Mouse (Mus musculus) neural tube, embryonic 14.5 days (tissue): ENCODE results near the gene Brf1. TPM values are rescaled to one million over a fixed set of nuclear protein-coding genes. Genes with fewer than 3 reads are reported as not detected.

Source experiments
- ATAC-seq: fragments of 200-750 bp; cut with Nextera tagmentation; 2 replicates; pipeline ENCODE4 v1.8.0; 2017; ENCODE audit warnings: low read depth, mild to moderate bottlenecking, moderate TSS enrichment, moderate library complexity
- H3K27ac ChIP-seq: fragments of 300-500 bp; sonication (generic); 2 replicates; pipeline ENCODE4 v1.5.1; 2014; ENCODE audit warnings: low read depth, mild to moderate bottlenecking, control low read depth, low read length, moderate library complexity, mixed read lengths
- H3K27me3 ChIP-seq: fragments of 300-500 bp; sonication (generic); 2 replicates; pipeline ENCODE4 v1.6.1; 2014; ENCODE audit warnings: low read length; ENCODE audit not compliant: control insufficient read depth, insufficient read depth
- H3K36me3 ChIP-seq: fragments of 300-500 bp; sonication (generic); 2 replicates; pipeline ENCODE4 v1.6.1; 2014; ENCODE audit warnings: low read length, mixed read lengths; ENCODE audit not compliant: control insufficient read depth, insufficient read depth
- H3K4me1 ChIP-seq: fragments of 300-500 bp; sonication (generic); 2 replicates; pipeline ENCODE4 v1.6.1; 2014; ENCODE audit warnings: low read length; ENCODE audit not compliant: control insufficient read depth, insufficient read depth
- H3K4me2 ChIP-seq: fragments of 300-500 bp; sonication (generic); 2 replicates; pipeline ENCODE4 v1.6.1; 2014; ENCODE audit warnings: mild to moderate bottlenecking, low read depth, low read length, control low read depth
- H3K4me3 ChIP-seq: fragments of 300-500 bp; sonication (generic); 2 replicates; pipeline ENCODE4 v1.5.1; 2014; ENCODE audit warnings: low read depth, low read length, control low read depth, mixed read lengths
- H3K9ac ChIP-seq: fragments of 300-500 bp; sonication (generic); replicated peaks from 2 replicates; pipeline ENCODE4 v1.6.1; 2014; ENCODE audit warnings: low read depth, mild to moderate bottlenecking, control low read depth, low read length, mixed read lengths
- H3K9me3 ChIP-seq: fragments of 300-500 bp; sonication (generic); 2 replicates; pipeline ENCODE4 v1.6.1; 2016; ENCODE audit warnings: low read length; ENCODE audit not compliant: control insufficient read depth
- WGBS: fragments of 180-500 bp; shearing (Covaris S2); extraction: QIAGEN DNeasy Blood & Tissue Kit; methylation state at CpG from one replicate; pipeline ENCODE4 v1.1.7; 2014; 5-methylcytosine and 5-hydroxymethylcytosine counted together
- polyA plus RNA-seq: library from polyadenylated mRNA; unstranded; fragments of >200 nt; fragmentation: Nextera tagmentation; extraction: Ambion mirVana; gene quantifications from 2 replicates; pipeline ENCODE4 v1.2.1, GENCODE M21; 2014

Brf1 gene
- polyA plus RNA-seq: 52.1 and 53.8 TPM in 2 replicates

GRCm38 (mm10) chr12:113000294-113001132 lies at the start of gene Brf1:
Gene Brf1, minus strand, starts transcription at chr12:113000704.
- Histone ChIP-seq H3K4me3 (peak within 1 kb of the TSS; percentile 79), H3K9ac (peak within 1 kb of the TSS; percentile 77), H3K27ac (peak within 1 kb of the TSS; percentile 94), H3K36me3 (no peaks in the 10 kb centered on the region), H3K9me3 (no peaks in the 10 kb centered on the region), H3K27me3 (no peaks in the 10 kb centered on the region; the same call in 1 of the 2 replicates), H3K4me1 (peaks cover 19% of the 10 kb centered on the region), H3K4me2 (peak within 1 kb of the TSS; percentile 87)
- under 1% methylated on average over 82 of the region's 96 CpGs for WGBS
- peak; percentile 97 for ATAC-seq

DNA sequence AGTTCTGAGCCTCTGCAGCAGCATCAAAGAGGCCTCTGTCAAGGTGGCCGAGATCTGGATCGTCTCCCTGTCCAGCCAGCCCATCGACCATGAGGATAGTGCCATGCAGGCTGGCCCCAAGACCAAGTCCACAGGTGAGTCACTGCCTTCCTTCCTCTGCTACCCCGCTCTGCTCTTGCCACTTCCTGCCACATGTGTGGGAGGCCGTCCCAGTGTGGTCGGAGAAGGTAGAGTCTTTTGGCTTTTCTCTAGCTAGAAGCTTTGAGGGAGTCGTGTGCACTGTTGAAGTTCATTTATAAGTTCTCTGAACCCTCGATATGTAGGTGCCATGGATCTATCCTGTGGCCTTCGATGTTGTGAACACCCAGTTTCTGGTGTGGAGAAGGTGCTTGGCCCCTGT lies 49.3 kb upstream of the Brf1 start:
- peaks cover 46% of the 10 kb centered on the region for H3K36me3 ChIP-seq
- H3K27me3 ChIP-seq: no peaks in the 10 kb centered on the region
- H3K9me3 ChIP-seq: no peaks in the 10 kb centered on the region
- H3K9ac ChIP-seq: no peak overlapping the region
- H3K4me3 ChIP-seq: no peak overlapping the region
- H3K4me1 ChIP-seq: no peaks in the 10 kb centered on the region
- ATAC-seq: no peak
- H3K4me2 ChIP-seq: no peak overlapping the region
- 98% methylated on average over 9 of the region's 9 CpGs for WGBS
- no peak overlapping the region for H3K27ac ChIP-seq

- H3K4me3 ChIP-seq: no peak overlapping the region
- no peak overlapping the region for H3K4me2 ChIP-seq
- H3K9ac ChIP-seq: no peak overlapping the region
- no peaks in the 10 kb centered on the region for H3K4me1 ChIP-seq
- ATAC-seq: no peak
- H3K27me3 ChIP-seq: no peaks in the 10 kb centered on the region
- no peak overlapping the region for H3K27ac ChIP-seq
- peaks cover 40% of the 10 kb centered on the region for H3K36me3 ChIP-seq
- no peaks in the 10 kb centered on the region for H3K9me3 ChIP-seq
- 94% methylated on average over 5 of the region's 5 CpGs for WGBS
Observed at GRCm38 (mm10) chr12:113048103-113048502, 47.6 kb upstream of the Brf1 start.

DNA sequence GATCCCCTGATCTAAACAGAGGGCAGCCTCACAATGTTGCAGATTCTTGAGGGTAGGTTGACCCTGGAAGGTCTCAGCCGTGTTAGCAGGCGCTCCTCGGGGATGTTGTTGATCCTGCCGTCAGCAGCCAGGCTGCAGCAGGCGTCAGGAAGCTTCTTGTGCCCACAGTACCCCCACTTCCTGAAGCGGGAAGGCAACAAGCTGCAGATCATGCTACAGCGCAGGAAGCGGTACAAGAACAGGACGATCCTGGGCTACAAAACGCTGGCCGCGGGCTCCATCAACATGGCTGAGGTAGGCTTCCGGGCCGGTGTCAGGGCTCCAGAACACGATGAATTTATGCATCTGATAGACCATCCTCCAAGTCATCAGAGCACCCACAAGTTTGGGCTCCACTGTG lies 46.4 kb upstream of the Brf1 start:
- Histone ChIP-seq H3K4me3 (no peak overlapping the region), H3K27me3 (no peaks in the 10 kb centered on the region), H3K9me3 (no peaks in the 10 kb centered on the region), H3K9ac (no peak overlapping the region), H3K27ac (no peak overlapping the region), H3K4me1 (no peaks in the 10 kb centered on the region), H3K4me2 (no peak overlapping the region), H3K36me3 (peaks cover 37% of the 10 kb centered on the region)
- 94% methylated on average over 15 of the region's 15 CpGs for WGBS
- no peak for ATAC-seq

- Histone ChIP-seq H3K36me3 (peaks cover 24% of the 10 kb centered on the region), H3K4me1 (peaks cover 8% of the 10 kb centered on the region; the same call in 1 of the 2 replicates), H3K27me3 (no peaks in the 10 kb centered on the region), H3K4me3 (no peak overlapping the region), H3K9ac (no peak overlapping the region), H3K9me3 (no peaks in the 10 kb centered on the region), H3K4me2 (no peak overlapping the region), H3K27ac (no peak overlapping the region)
- no peak for ATAC-seq
- 77% methylated on average over 3 of the region's 3 CpGs for WGBS
Observed at GRCm38 (mm10) chr12:113044916-113045677, 44.6 kb upstream of the Brf1 start.

GRCm38 (mm10) chr12:113042543-113042942 lies 42.0 kb upstream of the Brf1 start:
- Histone ChIP-seq H3K4me2 (no peak overlapping the region), H3K4me3 (no peak overlapping the region), H3K4me1 (peaks cover 8% of the 10 kb centered on the region; the same call in 1 of the 2 replicates), H3K9ac (no peak overlapping the region), H3K36me3 (peaks cover 10% of the 10 kb centered on the region), H3K27ac (no peak overlapping the region), H3K27me3 (no peaks in the 10 kb centered on the region), H3K9me3 (no peaks in the 10 kb centered on the region)
- WGBS: 84% methylated on average over 2 of the region's 2 CpGs
- no peak for ATAC-seq

GRCm38 (mm10) chr12:113041481-113042439 lies 41.3 kb upstream of the Brf1 start:
- no peak overlapping the region for H3K9ac ChIP-seq
- H3K4me1 ChIP-seq: peaks cover 8% of the 10 kb centered on the region; the same call in 1 of the 2 replicates
- no peak overlapping the region for H3K4me2 ChIP-seq
- no peak overlapping the region for H3K4me3 ChIP-seq
- H3K9me3 ChIP-seq: no peaks in the 10 kb centered on the region
- WGBS: 54% methylated on average over 14 of the region's 15 CpGs
- peak; percentile 80; the same call in 1 of the 2 replicates for ATAC-seq
- H3K36me3 ChIP-seq: peaks cover 2% of the 10 kb centered on the region; the same call in 1 of the 2 replicates
- H3K27me3 ChIP-seq: no peaks in the 10 kb centered on the region
- H3K27ac ChIP-seq: peak overlapping the region; percentile 55

GRCm38 (mm10) chr12:113038414-113038813 lies 37.9 kb upstream of the Brf1 start:
- H3K27me3 ChIP-seq: no peaks in the 10 kb centered on the region
- peaks cover 8% of the 10 kb centered on the region; the same call in 1 of the 2 replicates for H3K4me1 ChIP-seq
- H3K9me3 ChIP-seq: no peaks in the 10 kb centered on the region
- 94% methylated on average over 4 of the region's 4 CpGs for WGBS
- no peaks in the 10 kb centered on the region for H3K36me3 ChIP-seq
- H3K27ac ChIP-seq: no peak overlapping the region
- no peak overlapping the region for H3K9ac ChIP-seq
- no peak overlapping the region for H3K4me2 ChIP-seq
- H3K4me3 ChIP-seq: no peak overlapping the region
- ATAC-seq: no peak
